Comparison of ENCODE assay signal across 27 mouse cellular contexts in genomic region chr2:80396864-80397263, GRCm38 (mm10). TPM values are rescaled to one million over a fixed set of nuclear protein-coding genes. Genes with fewer than 3 reads are reported as not detected.
DNase-seq lines count a peak whose midpoint lies in the region; ATAC-seq lines count a peak whose summit lies in the region.
"Had no signal": no experiment of that assay in that cellular context is flagged by ENCODE, and none has a peak within 500 bp of the region (broad histone marks: within the 10 kb centered on the region; RNA-seq: fewer than 3 reads in every experiment).

No protein-coding gene starts in this region.

- no peaks in the 10 kb centered on the region for H3K9me3 ChIP-seq in embryonic facial prominence, embryonic 11.5 days (replicated peaks; ENCODE audit: control insufficient read depth, low read length)
- H3K9me3 ChIP-seq in limb, embryonic 12.5 days = no peaks in the 10 kb centered on the region
- H3K9me3 ChIP-seq: forebrain, embryonic 12.5 days; forebrain, embryonic 15.5 days; G1E; hindbrain, embryonic 13.5 days had no signal

- no peak overlapping the region for H3K4me2 ChIP-seq in embryonic facial prominence, embryonic 11.5 days (ENCODE audit: low read depth, low read length)
- 0 out of 2 replicates have a peak overlapping the region, but pooled peaks have one; percentile 13 for H3K4me2 ChIP-seq in limb, embryonic 12.5 days
- H3K4me2 ChIP-seq: forebrain, embryonic 12.5 days; forebrain, embryonic 15.5 days; heart, embryonic 11.5 days; hindbrain, embryonic 13.5 days had no signal

- H3K27me3 ChIP-seq in embryonic facial prominence, embryonic 11.5 days (ENCODE audit: control insufficient read depth, insufficient read depth, low read length) = no peaks in the 10 kb centered on the region
- H3K27me3 ChIP-seq in limb, embryonic 12.5 days = peaks cover 12% of the 10 kb centered on the region
- H3K27me3 ChIP-seq: CH12.LX had no signal

- peak; percentile 50; the same call in 1 of the 2 replicates for ATAC-seq in embryonic facial prominence, embryonic 11.5 days (replicated peaks; ENCODE audit: insufficient number of reproducible peaks, low FRiP score, low TSS enrichment, low read depth)
- ATAC-seq in limb, embryonic 12.5 days (ENCODE audit: insufficient number of reproducible peaks, insufficient read depth, low FRiP score, low TSS enrichment, low read depth) = peak; percentile 56; the same call in 1 of the 2 replicates
- ATAC-seq: forebrain, embryonic 15.5 days; hindbrain, postnatal 0 days; inflammation-experienced regulatory T-cells, adult 6 months; intestine, embryonic 16.5 days; Patski had no signal

- peak; percentile 58 for DNase-seq in embryo, embryonic 11 days
- no peak for DNase-seq in embryo, embryonic 10 days (ENCODE audit: low spot score)
- DNase-seq in embryonic facial prominence, embryonic 11.5 days (ENCODE audit: low spot score) = peak; percentile 82
- peak; percentile 75 for DNase-seq in forelimb bud, embryonic 11.5 days (ENCODE audit: low read depth, low spot score)
- no peak for DNase-seq in spleen, postnatal 14 days (ENCODE audit: low spot score in 2 of 2)
- DNase-seq in layer of hippocampus, postnatal 36 days = no peak
- DNase-seq: adrenal gland, postnatal 10 days; B cell, adult 2 months; cerebellum, adult 18-20 months; cerebellum, adult 9-10 months; cerebellum, postnatal 14 days; gastrocnemius, adult 2 months; gastrocnemius, postnatal 14 days; heart, adult 11 months had no signal

- H3K36me3 ChIP-seq in embryonic facial prominence, embryonic 11.5 days (replicated peaks; ENCODE audit: control insufficient read depth, insufficient read depth, low read depth, low read length) = no peaks in the 10 kb centered on the region
- H3K36me3 ChIP-seq in limb, embryonic 12.5 days = no peaks in the 10 kb centered on the region
- H3K36me3 ChIP-seq: forebrain, embryonic 12.5 days; forebrain, embryonic 15.5 days; G1E; hindbrain, embryonic 13.5 days had no signal

- H3K4me1 ChIP-seq in embryonic facial prominence, embryonic 11.5 days (ENCODE audit: control insufficient read depth, insufficient read depth, low read length) = no peaks in the 10 kb centered on the region
- peaks cover 32% of the 10 kb centered on the region for H3K4me1 ChIP-seq in limb, embryonic 12.5 days (replicated peaks)

- 24% methylated on average over 3 of the region's 3 CpGs for WGBS in embryonic facial prominence, embryonic 11.5 days
- WGBS in limb, embryonic 12.5 days = 6% methylated on average over 3 of the region's 3 CpGs

- H3K9ac ChIP-seq in embryonic facial prominence, embryonic 11.5 days (replicated peaks; ENCODE audit: low read length) = no peak overlapping the region
- no peak overlapping the region for H3K9ac ChIP-seq in limb, embryonic 12.5 days (replicated peaks)
- H3K9ac ChIP-seq: forebrain, embryonic 12.5 days; forebrain, embryonic 15.5 days; hindbrain, embryonic 13.5 days had no signal

- no peak overlapping the region for H3K4me3 ChIP-seq in embryonic facial prominence, embryonic 11.5 days (ENCODE audit: low read depth, low read length)
- H3K4me3 ChIP-seq in limb, embryonic 12.5 days (replicated peaks) = no peak overlapping the region
- H3K4me3 ChIP-seq: erythroblast, embryonic 14.5 days; forebrain, embryonic 12.5 days; forebrain, embryonic 15.5 days; gastrocnemius, adult 2 months; hindbrain, embryonic 13.5 days had no signal

- no peak overlapping the region for H3K27ac ChIP-seq in embryonic facial prominence, embryonic 11.5 days (replicated peaks; ENCODE audit: low read depth, low read length)
- no peak overlapping the region for H3K27ac ChIP-seq in limb, embryonic 12.5 days
- H3K27ac ChIP-seq: forebrain, embryonic 12.5 days; forebrain, embryonic 15.5 days; gastrocnemius, adult 2 months; hindbrain, embryonic 13.5 days; hindbrain, postnatal 0 days had no signal

RNA-seq across cellular contexts. Expression of gene Frzb, which starts 50.6 kb away (rescaled TPM):
- 73.6 and 78.6 TPM in 2 replicates for polyA plus RNA-seq in embryonic facial prominence, embryonic 11.5 days (2014; fragmentation: Nextera tagmentation; extraction: Ambion mirVana)
- 54.7 and 56.2 TPM in 2 replicates for polyA plus RNA-seq in limb, embryonic 12.5 days (2016; fragmentation: Nextera tagmentation; extraction: Ambion mirVana)
- 10 to 100 TPM; 34.4 to 37.4 TPM for total RNA-seq in layer of hippocampus, postnatal 36 days (2021)
- total RNA-seq: CH12.LX; hematopoietic stem cell, adult 5-6 weeks had no signal
- polyA plus RNA-seq: erythroblast, embryonic 14.5 days; inflammation-experienced regulatory T-cells, adult 6 months had no signal

Comparison
In these comparisons a context has a peak if more than half of its experiments do, and no peak if none do; other contexts are left out.
1. DNase-seq: peak in embryo, embryonic 11 days (single experiment), embryonic facial prominence, embryonic 11.5 days (single experiment) and forelimb bud, embryonic 11.5 days (single experiment); none in embryo, embryonic 10 days (single experiment), spleen, postnatal 14 days (0 of 2) and layer of hippocampus, postnatal 36 days (0 of 2).